Mouse (Mus musculus) left cerebral cortex, postnatal 10 days (tissue): ENCODE data around the gene Cttnbp2nl. TPM values are rescaled to one million over a fixed set of nuclear protein-coding genes. Genes with fewer than 3 reads are reported as not detected.

Experiments used
- DNase-seq, 2 experiments: peaks; one replicate each; pipeline ENCODE4 v3.0.0; 2021 to 2022; ENCODE audit warnings: low spot score in 2 of 2, mixed read lengths in 1 of 2; ENCODE audit errors: extremely low spot score in 1 of 2
- intact Hi-C: fragments of 180-260 bp; cut with DNase I; formaldehyde crosslinking; loops from one replicate; pipeline ENCODE4 v1.15.1; 2025
- total RNA-seq, 2 experiments: library from RNA; stranded (reverse); gene quantifications; 2 replicates each; pipeline ENCODE4 v1.2.3; 2021

Gene Cttnbp2nl
- total RNA-seq, 2 experiments from 2014 or later = 38.7 to 42.7 TPM

- no peak for DNase-seq
- intact Hi-C loops = no loop called here
Observed at GRCm38 (mm10) chr3:105023371-105024005, 29.5 kb downstream of the Cttnbp2nl start.

- intact Hi-C loops = no loop called here
- no peak for DNase-seq
Observed at GRCm38 (mm10) chr3:105019826-105020692, 32.9 kb downstream of the Cttnbp2nl start.

GRCm38 (mm10) chr3:105018783-105019105, 34.2 kb downstream of the Cttnbp2nl start:
- no peak for DNase-seq
- intact Hi-C loops = no loop called here

GRCm38 (mm10) chr3:105018085-105018782, 34.7 kb downstream of the Cttnbp2nl start:
- intact Hi-C loops = no loop called here

DNA sequence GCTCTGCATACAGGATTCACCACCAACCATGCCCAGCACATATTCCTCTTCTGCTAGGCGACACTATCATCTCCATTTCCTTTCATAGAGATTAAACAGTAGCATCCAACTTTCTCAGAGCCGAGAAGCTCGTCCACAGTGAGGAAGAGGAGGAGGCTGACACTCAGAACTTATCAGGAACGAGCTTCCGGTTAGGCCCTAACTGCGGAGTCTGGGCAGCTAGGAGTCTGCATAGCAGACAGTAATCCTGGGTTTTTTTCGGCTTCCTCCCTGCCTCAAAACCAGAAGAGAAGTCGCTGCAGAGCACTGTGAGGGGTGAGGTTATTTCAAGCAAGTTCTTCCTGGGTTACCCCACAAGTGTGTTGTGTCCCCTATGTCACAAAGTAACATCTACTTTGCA, 35.6 kb downstream of the Cttnbp2nl start:
- no peak for DNase-seq

More at GRCm38 (mm10) chr3:105018085-105018782, 34.7 kb downstream of the Cttnbp2nl start:
- DNase-seq = peak in 1 of 2 experiments; percentile 59

DNA sequence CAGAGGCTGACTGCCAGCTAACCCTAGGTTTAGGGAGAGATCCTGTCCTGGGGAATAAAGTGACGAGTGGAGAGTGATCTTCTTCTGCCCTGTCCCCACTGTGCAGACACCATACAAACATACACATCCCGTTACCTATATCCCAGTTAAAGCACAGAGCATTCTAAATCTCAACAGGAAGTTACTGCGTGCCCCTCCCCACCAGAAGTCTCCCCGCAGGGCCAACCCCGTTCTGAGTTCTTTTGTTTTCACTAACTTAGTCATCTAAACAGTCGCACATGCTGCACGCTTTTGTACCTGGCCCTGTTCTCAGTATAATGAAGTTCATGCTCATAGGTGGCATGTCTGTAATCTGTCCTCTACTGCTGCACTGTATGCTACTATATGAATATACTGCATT, 36.7 kb downstream of the Cttnbp2nl start:
- intact Hi-C loops = no loop called here
- peak in 1 of 2 experiments; percentile 41 for DNase-seq

More for the DNA sequence above, 35.6 kb downstream of the Cttnbp2nl start:
- intact Hi-C loops = loop anchor here (1.0 kb wide), 1 partner anchor 25 kb away; no protein-coding TSS in a partner anchor

DNA sequence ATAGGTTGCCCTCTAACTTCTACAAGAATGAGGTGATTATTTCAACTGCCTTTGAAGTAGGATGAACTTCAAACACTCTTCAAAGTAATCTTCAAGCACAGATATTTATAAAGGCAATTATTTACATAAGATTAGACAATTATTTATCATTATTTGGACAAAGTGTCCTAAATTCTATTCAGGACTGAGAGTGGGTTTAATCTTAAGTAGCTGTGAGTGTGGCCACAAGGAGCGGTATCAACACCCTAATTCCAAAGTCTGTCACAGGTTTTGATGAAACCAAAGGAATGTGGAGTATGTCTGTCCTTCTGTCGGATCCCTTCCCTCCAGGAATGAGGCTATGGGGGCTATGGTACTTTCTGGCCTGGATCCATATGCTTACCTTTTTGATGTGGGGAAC, 38.0 kb downstream of the Cttnbp2nl start:
- DNase-seq = no peak
- intact Hi-C loops = no loop called here

GRCm38 (mm10) chr3:105012696-105013313, 40.1 kb downstream of the Cttnbp2nl start:
- intact Hi-C loops = no loop called here
- DNase-seq = no peak

DNA sequence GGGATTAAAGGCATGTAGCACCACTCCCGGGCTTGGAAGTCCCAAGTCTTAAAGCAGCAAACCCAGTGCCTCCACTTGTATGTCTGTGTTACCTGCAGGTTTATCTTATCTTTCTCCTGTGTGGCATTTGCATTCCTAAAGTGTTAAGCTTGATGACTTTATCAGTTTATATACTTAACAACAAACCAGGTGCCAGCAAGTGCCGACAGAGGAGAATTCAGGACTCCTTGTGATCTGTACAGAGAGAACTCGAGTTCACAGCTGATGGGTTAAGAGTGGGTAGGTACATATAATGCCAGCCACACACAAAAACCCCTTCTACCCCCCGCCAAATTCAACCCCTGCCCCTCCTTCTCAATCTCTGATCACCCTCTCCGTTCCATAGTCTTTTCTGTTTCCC, 41.1 kb downstream of the Cttnbp2nl start:
- DNase-seq = no peak
- intact Hi-C loops = no loop called here

DNA sequence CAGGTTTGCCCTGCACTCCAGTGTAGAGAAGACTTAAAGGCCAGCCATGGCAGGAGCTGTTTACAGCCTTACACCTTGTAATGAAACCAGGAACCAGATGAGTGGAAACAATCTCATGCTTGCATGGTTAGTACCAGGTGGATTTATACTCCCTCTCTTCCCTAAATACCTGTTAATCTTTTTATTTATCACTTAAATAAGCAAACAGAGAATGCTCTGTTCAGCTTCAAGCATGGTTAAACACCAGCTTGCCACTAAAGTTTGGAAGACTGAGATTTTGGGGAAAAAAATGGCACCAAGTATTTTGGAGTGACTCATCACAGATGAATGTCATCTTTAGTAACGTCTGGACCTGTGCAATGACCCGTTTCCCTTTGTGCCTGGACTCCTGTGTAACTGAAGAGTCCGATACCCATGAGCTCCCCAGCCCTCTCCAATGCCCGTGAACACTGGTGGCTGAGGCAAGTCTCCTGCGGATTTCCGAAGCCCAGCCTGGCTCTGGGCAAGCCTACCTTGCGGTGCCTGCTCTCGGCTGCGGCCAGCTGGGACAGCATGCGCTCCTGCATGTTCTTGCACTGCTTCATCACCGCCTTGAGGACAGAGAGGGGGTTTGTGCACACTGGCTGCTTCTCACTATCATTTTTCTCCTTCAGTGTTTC, 42.1 kb downstream of the Cttnbp2nl start:
- DNase-seq = no peak
- intact Hi-C loops = no loop called here

DNA sequence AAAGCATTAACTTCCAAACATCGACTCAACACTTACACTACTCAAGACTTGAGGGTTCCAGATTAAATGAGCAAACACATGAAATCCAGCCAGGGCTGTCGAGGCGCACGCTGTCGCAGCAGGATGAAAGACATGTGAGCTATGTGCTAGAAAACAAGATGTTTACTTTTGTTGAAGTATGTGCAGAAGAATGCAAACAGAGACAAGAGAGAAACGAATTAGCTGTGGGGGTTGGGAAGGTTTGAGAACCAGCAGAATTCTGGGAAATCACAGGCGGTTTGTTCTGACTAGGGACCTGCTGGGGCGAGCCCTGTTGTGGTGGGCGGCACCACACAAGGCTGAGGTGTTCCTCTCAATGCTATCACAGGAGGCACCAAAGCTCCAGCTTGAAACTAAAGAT, 44.9 kb downstream of the Cttnbp2nl start:
- DNase-seq = no peak
- intact Hi-C loops = no loop called here

DNA sequence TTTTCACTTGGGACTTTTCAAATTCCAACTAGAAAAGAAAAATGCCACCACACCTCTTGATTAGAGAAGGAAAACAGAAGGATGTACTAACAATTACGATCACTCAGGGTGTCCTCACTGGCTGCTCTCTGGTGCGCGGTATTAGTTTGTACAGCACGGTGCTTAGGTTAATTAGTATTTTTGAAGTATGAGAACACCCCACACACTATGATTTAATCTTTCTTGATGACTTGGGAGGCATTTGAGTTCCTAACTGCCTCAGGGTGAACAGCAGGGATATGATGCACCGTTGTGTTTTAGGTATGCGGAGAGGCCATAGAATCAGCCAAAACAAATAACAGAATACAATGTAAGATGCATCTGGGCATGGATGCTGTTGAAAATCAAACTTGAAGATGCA, 46.8 kb downstream of the Cttnbp2nl start:
- DNase-seq = no peak
- intact Hi-C loops = no loop called here

DNA sequence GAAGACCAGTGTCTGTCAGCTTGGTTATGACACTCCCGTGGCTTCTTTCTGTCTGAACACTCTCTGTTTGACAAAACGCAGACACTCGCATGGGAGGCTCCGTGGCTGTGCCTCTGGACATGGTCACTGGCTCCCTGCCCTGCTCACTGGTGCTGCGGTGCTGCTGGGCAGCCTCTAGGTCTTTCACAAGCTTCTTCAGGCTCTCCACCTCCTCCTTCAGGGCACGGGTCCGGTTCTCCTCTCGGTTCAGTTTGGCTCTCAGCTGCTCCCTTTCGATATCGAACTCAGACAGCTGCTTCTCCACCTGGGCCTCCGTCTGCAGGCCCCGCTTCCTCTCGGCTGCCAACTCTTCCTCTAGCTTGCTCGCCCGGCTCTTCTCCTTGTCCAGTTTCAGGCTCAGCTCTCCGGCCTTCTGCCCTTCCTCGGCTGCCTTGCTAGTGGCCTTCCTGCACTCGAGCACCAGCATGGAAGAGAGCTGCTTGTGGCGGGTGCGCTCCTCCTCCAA, 47.3 kb downstream of the Cttnbp2nl start:
- no peak for DNase-seq
- intact Hi-C loops = no loop called here

DNA sequence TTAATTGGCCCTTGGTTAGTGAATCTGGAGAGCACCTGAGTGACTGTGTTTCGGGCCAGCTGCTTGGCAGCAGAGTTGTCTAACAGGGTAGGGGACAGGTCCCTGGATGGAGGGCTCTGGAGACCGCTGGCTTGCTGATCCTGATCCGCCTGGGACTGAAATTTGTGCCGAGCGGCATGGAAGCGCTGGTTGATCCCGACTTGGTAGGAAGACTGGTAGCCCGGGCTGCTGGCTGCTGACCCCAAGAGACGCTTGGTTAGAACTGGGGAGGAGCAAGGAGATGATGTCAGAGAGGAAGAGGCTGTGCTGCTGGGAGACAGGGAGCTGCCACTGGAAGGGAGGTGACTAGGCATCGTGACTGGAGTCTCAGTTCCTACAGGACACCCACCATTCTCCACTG, 47.9 kb downstream of the Cttnbp2nl start:
- no peak for DNase-seq
- intact Hi-C loops = no loop called here

- peak in 1 of 2 experiments; percentile 50 for DNase-seq
- intact Hi-C loops = loop anchor here (5.0 kb wide), 1 partner anchor 33 kb away; no protein-coding TSS in a partner anchor
Observed at GRCm38 (mm10) chr3:105003960-105004463, 48.9 kb downstream of the Cttnbp2nl start.

DNA sequence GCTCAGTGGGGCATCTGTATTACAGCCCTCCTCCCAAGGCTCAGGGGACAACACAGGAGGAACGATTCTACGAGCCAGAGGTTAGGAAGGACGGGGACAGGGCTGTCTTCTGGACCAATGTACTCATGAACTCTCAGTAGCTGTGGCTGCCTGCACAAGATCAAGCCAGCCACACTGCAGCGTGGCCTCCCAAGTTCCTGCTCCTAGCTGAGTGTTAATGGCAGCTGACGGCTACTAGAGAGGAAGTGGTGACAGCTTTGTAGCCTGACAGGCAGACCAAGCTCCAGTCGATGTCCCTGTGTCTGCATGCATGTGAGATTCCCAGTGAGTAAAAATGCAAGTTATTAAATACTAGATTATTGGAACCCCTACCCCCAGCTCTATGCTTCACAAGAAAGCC, 51.6 kb downstream of the Cttnbp2nl start:
- intact Hi-C loops = loop anchor here (5.0 kb wide), 1 partner anchor 36 kb away; no protein-coding TSS in a partner anchor

DNA sequence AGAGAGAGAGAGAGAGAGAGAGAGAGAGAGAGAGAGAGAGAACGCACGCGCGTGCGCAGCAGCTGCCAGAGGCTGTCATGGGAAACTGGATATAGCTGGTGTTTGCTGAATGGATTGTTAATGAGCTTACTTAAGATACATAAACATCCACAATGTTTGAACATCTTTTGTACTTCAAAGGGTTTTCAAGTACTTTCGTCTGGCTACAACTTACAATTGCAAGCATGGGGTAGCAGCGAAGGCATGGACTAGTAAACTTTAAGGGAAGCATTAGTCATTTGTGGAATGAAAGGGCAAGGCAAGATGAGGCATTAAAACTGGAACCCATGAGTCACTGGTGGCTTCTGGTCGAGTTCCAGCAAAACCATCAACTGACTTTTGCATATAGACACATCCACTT, 52.4 kb downstream of the Cttnbp2nl start:
- intact Hi-C loops = loop anchor here (5.0 kb wide), 1 partner anchor 37 kb away; no protein-coding TSS in a partner anchor
- no peak for DNase-seq

More for the DNA sequence above, 51.6 kb downstream of the Cttnbp2nl start:
- no peak for DNase-seq

DNA sequence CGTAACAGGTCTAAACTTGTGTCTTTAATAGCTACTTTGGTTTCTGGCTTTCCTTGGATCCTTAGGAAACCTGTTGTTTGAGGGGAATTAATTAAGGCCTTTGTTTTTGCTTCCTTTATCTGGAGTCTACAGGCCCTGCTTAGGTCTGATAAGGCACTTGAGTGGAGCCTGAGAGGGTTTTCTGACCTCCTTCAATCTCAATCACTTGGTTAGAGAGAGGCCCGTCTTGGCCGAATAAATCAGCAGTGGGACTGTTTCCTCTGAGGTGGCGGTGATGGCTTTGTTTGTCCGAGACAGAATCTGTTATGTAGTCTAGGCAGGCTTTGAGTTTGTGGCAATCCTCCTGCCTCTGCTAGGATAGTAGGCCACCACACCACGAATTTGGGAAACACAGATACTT, 55.4 kb downstream of the Cttnbp2nl start:
- intact Hi-C loops = no loop called here
- no peak for DNase-seq
